Mouse (Mus musculus) 416B (cell line): ENCODE measurements around the gene Tfpt.
"Not testable (repeated sequence)": the region's sequence is repeated elsewhere in the genome, so short reads cannot be mapped to it uniquely, and the experiment has no call there.

ENCODE experiments used
- DNase-seq: peaks from one replicate; pipeline ENCODE4 v3.0.0; 2011; ENCODE audit warnings: low read depth

Tfpt gene

DNA sequence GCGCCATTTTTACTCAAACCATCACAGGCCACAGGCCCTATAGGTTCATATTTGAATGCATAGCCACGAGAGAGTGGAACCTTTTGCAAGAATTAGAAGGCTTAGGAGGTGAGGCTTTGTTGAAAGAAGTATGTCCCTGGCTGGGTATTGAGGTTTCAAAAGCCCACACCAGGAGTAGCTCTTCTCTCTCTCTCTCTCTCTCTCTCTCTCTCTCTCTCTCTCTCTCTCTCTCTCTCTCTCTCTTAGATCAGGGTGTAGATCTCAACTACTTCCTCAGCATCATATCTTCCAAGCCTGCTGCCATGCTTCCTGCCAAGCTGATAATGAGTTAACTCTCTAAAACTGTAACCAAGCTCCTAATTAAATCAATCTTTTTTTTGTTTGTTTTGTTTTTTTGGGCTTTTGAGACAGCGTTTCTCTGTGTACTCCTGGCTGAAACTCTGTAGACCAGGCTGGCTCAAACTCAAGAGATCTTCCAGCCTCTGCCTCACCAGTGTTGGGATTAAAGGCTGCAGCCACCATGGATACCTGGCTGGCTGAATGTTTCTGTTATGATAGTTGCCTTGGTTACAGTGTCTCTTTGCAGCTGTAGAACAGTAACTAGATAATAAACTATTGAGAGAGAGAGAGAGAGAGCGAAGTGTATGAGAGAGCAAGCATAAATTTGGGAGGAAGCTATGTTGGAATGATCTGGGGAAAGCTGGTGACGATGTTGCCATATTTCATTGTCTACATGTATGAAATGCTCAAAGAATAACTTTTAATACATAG is 53.2 kb downstream of the Tfpt start:
- DNase-seq: no peak

DNA sequence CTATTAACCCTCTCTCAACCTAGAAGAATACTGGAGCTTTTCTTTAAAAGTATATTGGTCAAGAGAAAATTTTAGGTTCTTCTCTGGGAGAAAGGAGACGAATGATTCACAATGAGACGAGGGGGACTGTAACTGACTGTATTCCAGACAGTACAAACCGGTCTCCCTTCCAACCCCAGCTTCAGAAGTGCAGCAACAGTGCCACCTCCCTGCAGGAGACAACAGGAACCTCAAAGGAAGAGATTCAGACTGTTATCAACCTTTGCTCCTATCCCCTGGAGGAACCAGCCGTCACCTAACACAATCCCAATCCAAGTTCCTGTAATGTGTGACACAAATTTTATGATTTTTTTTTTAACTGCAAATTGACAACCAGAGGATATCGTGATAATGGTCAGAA is 55.5 kb downstream of the Tfpt start:
- peak; percentile 58 for DNase-seq

DNA sequence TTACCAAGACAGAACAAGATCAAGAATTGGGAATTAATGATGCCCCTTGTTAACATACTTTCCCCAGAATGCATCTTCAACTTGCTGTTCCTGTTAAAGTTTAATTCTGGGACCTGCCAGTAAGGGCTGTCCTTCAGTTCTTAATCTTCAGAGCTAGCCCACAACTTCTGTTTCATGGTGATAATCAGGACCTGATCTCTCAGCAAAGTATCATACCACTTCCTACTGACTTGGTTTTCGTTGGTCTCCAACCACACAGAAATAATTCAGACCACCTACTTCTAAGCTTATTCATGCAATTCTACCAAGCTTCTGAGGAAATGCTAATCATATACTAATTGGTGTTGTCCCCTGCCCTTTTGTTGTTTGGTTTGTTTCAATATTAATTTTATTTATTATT is 57.9 kb downstream of the Tfpt start:
- DNase-seq: peak; percentile 85

DNA sequence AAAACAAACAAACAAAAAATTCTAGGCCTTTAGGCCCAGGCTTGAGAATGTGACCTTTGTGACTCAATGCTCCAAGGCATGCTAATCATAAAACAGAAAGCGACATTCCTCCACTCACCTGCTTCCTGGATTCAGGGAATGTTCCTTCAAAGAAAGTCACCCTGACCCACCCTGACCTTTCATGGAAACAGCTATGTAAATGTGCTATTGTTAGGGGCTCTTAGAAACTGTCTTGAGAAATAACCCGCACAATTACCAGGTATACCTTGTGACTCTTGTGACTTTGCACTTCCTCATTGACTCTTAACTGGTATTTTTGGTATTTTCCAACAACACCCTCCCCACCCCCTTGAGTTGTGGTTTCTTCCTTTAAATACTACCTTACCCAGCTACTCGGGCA is 59.1 kb downstream of the Tfpt start:
- DNase-seq: not testable (repeated sequence)
